ENCODE assay signal across 11 mouse cellular contexts in genomic region chr12:17444406-17444805, GRCm38 (mm10).
A peak's percentile ranks its signal among the peaks of the same experiment; 100 is the strongest.
DNase-seq lines count a peak whose midpoint lies in the region; ATAC-seq and TF ChIP-seq lines count a peak whose summit lies in the region.
"Had no signal": no experiment of that assay in that cellular context is flagged by ENCODE, and none has a peak within 500 bp of the region (broad histone marks: within the 10 kb centered on the region; RNA-seq: fewer than 3 reads in every experiment).

No protein-coding gene starts in this region.

- TF ChIP-seq EP300 in stomach, postnatal 0 days (optimal IDR thresholded peaks at IDR 0.05) = no peak

- no peak overlapping the region for H3K4me3 ChIP-seq in stomach, embryonic 15.5 days (replicated peaks)
- no peak overlapping the region for H3K4me3 ChIP-seq in stomach, postnatal 0 days (ENCODE audit: low read depth, low read length)
- H3K4me3 ChIP-seq in heart, embryonic 15.5 days = no peak overlapping the region
- H3K4me3 ChIP-seq: layer of hippocampus, adult 2 months; neural tube, embryonic 15.5 days had no signal

- no peak for DNase-seq in stomach, postnatal 0 days (ENCODE audit: low spot score)
- peak; percentile 60 to 84 for DNase-seq in kidney, postnatal 25 days
- peak; percentile 28 for DNase-seq in skeletal muscle tissue, adult 2 months (ENCODE audit: low read depth, low spot score)
- DNase-seq in frontal cortex, postnatal 25 days (ENCODE audit: low spot score in 2 of 2) = no peak
- DNase-seq in frontal cortex, postnatal 36 days (ENCODE audit: low spot score in 2 of 2) = no peak

- H3K9me3 ChIP-seq in stomach, embryonic 15.5 days = no peaks in the 10 kb centered on the region
- no peaks in the 10 kb centered on the region for H3K9me3 ChIP-seq in stomach, postnatal 0 days (ENCODE audit: control insufficient read depth, low read length)
- H3K9me3 ChIP-seq in heart, embryonic 15.5 days (replicated peaks) = no peaks in the 10 kb centered on the region
- H3K9me3 ChIP-seq: neural tube, embryonic 15.5 days had no signal

- H3K4me2 ChIP-seq in stomach, embryonic 15.5 days = no peak overlapping the region
- no peak overlapping the region for H3K4me2 ChIP-seq in stomach, postnatal 0 days (replicated peaks; ENCODE audit: low read depth)
- no peak overlapping the region for H3K4me2 ChIP-seq in heart, embryonic 15.5 days
- H3K4me2 ChIP-seq: neural tube, embryonic 15.5 days had no signal

- H3K4me1 ChIP-seq in stomach, embryonic 15.5 days = no peaks in the 10 kb centered on the region
- H3K4me1 ChIP-seq in stomach, postnatal 0 days (replicated peaks; ENCODE audit: control insufficient read depth, insufficient read depth) = no peaks in the 10 kb centered on the region
- H3K4me1 ChIP-seq in heart, embryonic 15.5 days (replicated peaks) = peaks cover 10% of the 10 kb centered on the region
- H3K4me1 ChIP-seq: neural tube, embryonic 15.5 days had no signal

- no peak for ATAC-seq in stomach, embryonic 15.5 days (ENCODE audit: insufficient read depth, low FRiP score, low read depth)
- no peak for ATAC-seq in stomach, postnatal 0 days (ENCODE audit: low FRiP score, low TSS enrichment)
- ATAC-seq in heart, embryonic 15.5 days (replicated peaks; ENCODE audit: insufficient number of reproducible peaks, insufficient read depth, low FRiP score, low read depth) = peak; percentile 54; the same call in 1 of the 2 replicates
- ATAC-seq in activated CD4-positive, CD25-positive, alpha-beta regulatory T cell, adult 4 months = no peak

- TF ChIP-seq CTCF in stomach, postnatal 0 days (IDR thresholded peaks at IDR 0.05; ENCODE audit: low read depth) = no peak

- H3K36me3 ChIP-seq in stomach, embryonic 15.5 days = no peaks in the 10 kb centered on the region
- H3K36me3 ChIP-seq in stomach, postnatal 0 days (ENCODE audit: control insufficient read depth, insufficient read depth, low read length) = no peaks in the 10 kb centered on the region
- H3K36me3 ChIP-seq in heart, embryonic 15.5 days = no peaks in the 10 kb centered on the region
- H3K36me3 ChIP-seq: neural tube, embryonic 15.5 days had no signal

- no peaks in the 10 kb centered on the region for H3K27me3 ChIP-seq in stomach, embryonic 15.5 days (replicated peaks)
- no peaks in the 10 kb centered on the region for H3K27me3 ChIP-seq in stomach, postnatal 0 days (ENCODE audit: control insufficient read depth, insufficient read depth, low read length)
- no peaks in the 10 kb centered on the region for H3K27me3 ChIP-seq in heart, embryonic 15.5 days
- H3K27me3 ChIP-seq: neural tube, embryonic 15.5 days had no signal

- whole genome bisulfite sequencing in stomach, embryonic 15.5 days = 57% methylated on average over 11 of the region's 11 CpGs
- WGBS in stomach, postnatal 0 days = 59% methylated on average over 11 of the region's 11 CpGs
- WGBS in heart, embryonic 15.5 days = 65% methylated on average over 11 of the region's 11 CpGs

- H3K27ac ChIP-seq in stomach, embryonic 15.5 days = peak overlapping the region; percentile 42; the same call in 1 of the 2 replicates
- H3K27ac ChIP-seq in stomach, postnatal 0 days (replicated peaks) = no peak overlapping the region
- H3K27ac ChIP-seq in heart, embryonic 15.5 days = peak overlapping the region; percentile 40; the same call in 1 of the 2 replicates
- H3K27ac ChIP-seq: layer of hippocampus, adult 2 months; macrophage; neural tube, embryonic 15.5 days had no signal

- H3K9ac ChIP-seq in stomach, embryonic 15.5 days = no peak overlapping the region
- H3K9ac ChIP-seq in stomach, postnatal 0 days (ENCODE audit: low read length) = no peak overlapping the region
- no peak overlapping the region for H3K9ac ChIP-seq in heart, embryonic 15.5 days
- H3K9ac ChIP-seq: neural tube, embryonic 15.5 days had no signal

Comparison
In these comparisons a context has a peak if more than half of its experiments do, and no peak if none do; other contexts are left out.
1. DNase-seq: peak in kidney, postnatal 25 days (2 of 2) and skeletal muscle tissue, adult 2 months (single experiment); none in stomach, postnatal 0 days (single experiment), frontal cortex, postnatal 25 days (0 of 2) and frontal cortex, postnatal 36 days (0 of 2).